Mouse (Mus musculus): ENCODE results near the gene Bcar1.

Bcar1 gene

GRCm38 (mm10) chr8:111716603-111717487 is 26.8 kb downstream of the Bcar1 start:
- no peak for DNase-seq (ENCODE audit: extremely low spot score, low spot score)

- DNase-seq (ENCODE audit: extremely low spot score, low spot score) = no peak
Measured at GRCm38 (mm10) chr8:111715514-111715913, 28.1 kb downstream of the Bcar1 start.

- DNase-seq (ENCODE audit: extremely low spot score, low spot score) = no peak
Measured at GRCm38 (mm10) chr8:111714295-111714694, 29.3 kb downstream of the Bcar1 start.

GRCm38 (mm10) chr8:111713817-111714216 is 29.8 kb downstream of the Bcar1 start:
- no peak for DNase-seq (ENCODE audit: extremely low spot score, low spot score)

GRCm38 (mm10) chr8:111713291-111713690 is 30.3 kb downstream of the Bcar1 start:
- DNase-seq (ENCODE audit: extremely low spot score, low spot score) = no peak

GRCm38 (mm10) chr8:111712588-111712987 is 31.0 kb downstream of the Bcar1 start:
- no peak for DNase-seq (ENCODE audit: extremely low spot score, low spot score)

- no peak for DNase-seq (ENCODE audit: extremely low spot score, low spot score)
Measured at GRCm38 (mm10) chr8:111712135-111712534, 31.5 kb downstream of the Bcar1 start.

- no peak for DNase-seq (ENCODE audit: extremely low spot score, low spot score)
Measured at GRCm38 (mm10) chr8:111710777-111711485, 32.7 kb downstream of the Bcar1 start.

GRCm38 (mm10) chr8:111709223-111709622 is 34.4 kb downstream of the Bcar1 start:
- DNase-seq (ENCODE audit: extremely low spot score, low spot score) = no peak

- no peak for DNase-seq (ENCODE audit: extremely low spot score, low spot score)
Measured at GRCm38 (mm10) chr8:111708265-111708664, 35.3 kb downstream of the Bcar1 start.

GRCm38 (mm10) chr8:111705699-111706098 is 37.9 kb downstream of the Bcar1 start:
- no peak for DNase-seq (ENCODE audit: extremely low spot score, low spot score)

- no peak for DNase-seq (ENCODE audit: extremely low spot score, low spot score)
Measured at GRCm38 (mm10) chr8:111705222-111705621, 38.4 kb downstream of the Bcar1 start.

- DNase-seq (ENCODE audit: extremely low spot score, low spot score) = no peak
Measured at GRCm38 (mm10) chr8:111704585-111704984, 39.0 kb downstream of the Bcar1 start.

GRCm38 (mm10) chr8:111701380-111701779 is 42.2 kb downstream of the Bcar1 start:
- no peak for DNase-seq (ENCODE audit: extremely low spot score, low spot score)

- no peak for DNase-seq (ENCODE audit: extremely low spot score, low spot score)
Measured at GRCm38 (mm10) chr8:111700740-111701139, 42.9 kb downstream of the Bcar1 start.

GRCm38 (mm10) chr8:111700201-111700600 is 43.4 kb downstream of the Bcar1 start:
- no peak for DNase-seq (ENCODE audit: extremely low spot score, low spot score)

- DNase-seq (ENCODE audit: extremely low spot score, low spot score) = no peak
Measured at GRCm38 (mm10) chr8:111699035-111699434, 44.6 kb downstream of the Bcar1 start.

- DNase-seq (ENCODE audit: extremely low spot score, low spot score) = no peak
Measured at GRCm38 (mm10) chr8:111697655-111698054, 46.0 kb downstream of the Bcar1 start.

- no peak for DNase-seq (ENCODE audit: extremely low spot score, low spot score)
Measured at GRCm38 (mm10) chr8:111695441-111695840, 48.2 kb downstream of the Bcar1 start.

- no peak for DNase-seq (ENCODE audit: extremely low spot score, low spot score)
Measured at GRCm38 (mm10) chr8:111693261-111693741, 50.3 kb downstream of the Bcar1 start.

- no peak for DNase-seq (ENCODE audit: extremely low spot score, low spot score)
Measured at GRCm38 (mm10) chr8:111690960-111691445, 52.6 kb downstream of the Bcar1 start, which contains the start of gene Ctrb1. Ctrb1 (minus strand) TSS chr8:111691010.

- DNase-seq (ENCODE audit: extremely low spot score, low spot score) = no peak
Measured at GRCm38 (mm10) chr8:111686881-111687280, 56.7 kb downstream of the Bcar1 start.
